20 mouse cellular contexts compared by ENCODE assay signal in genomic region chr7:84254311-84254710, GRCm38 (mm10).
"Had no signal": no experiment of that assay in that cellular context is flagged by ENCODE, and none has a peak within 500 bp of the region (broad histone marks: within the 10 kb centered on the region; RNA-seq: fewer than 3 reads in every experiment).

No protein-coding gene starts in this region.

- DNase-seq: kidney, adult 2 months; kidney, postnatal 25 days; layer of hippocampus, postnatal 36 days; liver, embryonic 13.5 days; right cerebral cortex, adult 18-20 months; right cerebral cortex, postnatal 14 days; right cerebral cortex, postnatal 4 days; thymus, adult 2 months; thymus, postnatal 14 days; thymus, postnatal 4 days had no signal

- H3K4me1 ChIP-seq: liver, embryonic 13.5 days; megakaryocyte, embryonic 14.5 days; midbrain, embryonic 15.5 days; neural tube, embryonic 12.5 days; neural tube, embryonic 15.5 days had no signal

- H3K9me3 ChIP-seq: liver, embryonic 13.5 days; megakaryocyte, embryonic 14.5 days; midbrain, embryonic 10.5 days; midbrain, embryonic 15.5 days; neural tube, embryonic 12.5 days; neural tube, embryonic 15.5 days had no signal

- H3K27me3 ChIP-seq: liver, embryonic 13.5 days; midbrain, embryonic 15.5 days; neural tube, embryonic 12.5 days; neural tube, embryonic 15.5 days had no signal

- H3K36me3 ChIP-seq: liver, embryonic 13.5 days had no signal

- ATAC-seq: intestine, postnatal 0 days; midbrain, embryonic 15.5 days had no signal

- H3K27ac ChIP-seq: kidney, postnatal 0 days; layer of hippocampus, adult 2 months; left cerebral cortex, adult 2 months; liver, embryonic 13.5 days; midbrain, embryonic 10.5 days; midbrain, embryonic 15.5 days; neural tube, embryonic 12.5 days; neural tube, embryonic 15.5 days; stomach, postnatal 0 days had no signal

- H3K4me2 ChIP-seq: liver, embryonic 13.5 days; midbrain, embryonic 15.5 days; neural tube, embryonic 12.5 days; neural tube, embryonic 15.5 days had no signal

- H3K4me3 ChIP-seq: layer of hippocampus, adult 2 months; left cerebral cortex, adult 2 months; liver, embryonic 13.5 days; megakaryocyte, embryonic 14.5 days; midbrain, embryonic 10.5 days; midbrain, embryonic 15.5 days; neural tube, embryonic 12.5 days; neural tube, embryonic 15.5 days had no signal

- H3K9ac ChIP-seq: liver, embryonic 13.5 days; midbrain, embryonic 15.5 days; neural tube, embryonic 12.5 days; neural tube, embryonic 15.5 days had no signal
